Mouse (Mus musculus) macrophage (primary cell): Measurements from ENCODE around the gene Bend7. TPM values are rescaled to one million over a fixed set of nuclear protein-coding genes. Genes with fewer than 3 reads are reported as not detected.

Experiments used
- H3K27ac ChIP-seq: fragments of 350-480 bp; formaldehyde crosslinking; 2 replicates; pipeline ENCODE4 v1.9.0; 2021
- H3K36me3 ChIP-seq: fragments of 350-480 bp; formaldehyde crosslinking; 2 replicates; pipeline ENCODE4 v1.9.0; 2021; ENCODE audit errors: inconsistent target
- H3K4me3 ChIP-seq: fragments of 350-480 bp; formaldehyde crosslinking; 2 replicates; pipeline ENCODE4 v1.9.0; 2021; ENCODE audit errors: inconsistent target
- H3K79me2 ChIP-seq: fragments of 350-480 bp; formaldehyde crosslinking; 2 replicates; pipeline ENCODE4 v1.9.0; 2021; ENCODE audit errors: inconsistent target
- WGBS: methylation state at CpG from one replicate; pipeline ENCODE4 v1.1.7; 2026; ENCODE audit warnings: inconsistent platforms; ENCODE audit not compliant: missing documents; 5-methylcytosine and 5-hydroxymethylcytosine counted together
- polyA plus RNA-seq: library from polyadenylated mRNA; stranded (reverse); fragments of 250-400 nt; gene quantifications from 3 replicates; pipeline ENCODE4 v1.2.4, GENCODE M21; 2018; ENCODE audit warnings: inconsistent platforms

The Bend7 gene
- polyA plus RNA-seq, 1 experiment from 2014 or later = 0.49 TPM

DNA sequence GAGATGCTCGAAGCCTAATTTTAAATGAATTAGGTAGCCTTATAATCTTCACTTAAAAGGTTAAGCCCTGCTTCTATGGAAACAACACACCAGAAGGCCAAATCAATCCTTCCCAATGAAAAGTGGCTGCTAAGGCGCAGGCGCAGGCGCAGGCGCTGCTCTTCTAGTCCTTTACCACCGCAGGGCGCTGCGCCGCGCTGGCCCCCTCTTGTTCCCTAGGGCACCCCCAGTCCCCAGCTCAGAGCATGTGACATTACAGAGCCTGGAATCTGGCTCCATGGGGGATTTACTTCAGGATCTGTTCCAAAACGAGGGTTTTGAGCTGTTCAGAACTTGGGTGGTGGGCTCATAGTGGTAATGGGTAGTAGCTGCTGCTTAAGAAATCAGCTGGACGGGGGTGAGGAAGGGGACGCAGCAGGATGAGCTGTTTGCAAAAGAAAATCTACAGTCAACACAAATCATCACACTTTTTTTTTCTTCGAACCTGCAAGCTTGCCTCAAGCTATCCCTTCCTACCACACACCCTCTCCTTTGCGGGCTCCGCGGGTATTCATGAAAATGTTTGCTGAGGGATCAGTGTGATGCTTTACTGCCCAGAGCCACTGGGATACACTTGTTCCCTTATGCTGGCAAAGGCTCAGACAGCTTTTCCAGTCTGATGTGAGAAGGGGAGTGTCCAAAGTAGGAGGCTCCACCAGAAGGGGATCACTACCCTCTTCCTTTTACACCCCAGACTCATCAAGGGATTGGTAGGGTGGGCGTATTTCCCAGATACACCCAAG, 85.0 kb downstream of the Bend7 start:
- H3K4me3 ChIP-seq = no peak overlapping the region
- no peaks in the 10 kb centered on the region for H3K36me3 ChIP-seq
- 92% methylated on average over 14 of the region's 18 CpGs for WGBS
- H3K27ac ChIP-seq = no peak overlapping the region
- no peaks in the 10 kb centered on the region for H3K79me2 ChIP-seq

DNA sequence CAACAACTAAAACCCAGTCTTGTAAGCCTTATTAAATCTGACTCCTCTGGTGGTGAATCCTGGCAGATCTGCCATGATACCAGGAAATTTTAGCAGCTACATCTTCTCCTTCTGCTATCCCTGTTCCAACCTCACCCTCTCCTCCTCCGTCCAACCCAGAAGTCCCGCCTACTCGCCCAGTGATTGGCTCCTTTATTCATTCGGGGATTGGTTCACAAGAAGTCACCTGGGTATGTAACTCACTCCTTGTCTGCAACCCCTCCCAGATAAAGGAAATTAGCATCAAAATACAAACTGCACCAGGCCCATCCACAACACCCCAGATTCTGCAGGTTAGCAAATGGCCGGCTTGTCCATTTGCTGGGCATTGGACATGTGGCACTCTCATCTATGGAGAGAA, 98.7 kb downstream of the Bend7 start:
- Histone ChIP-seq H3K27ac (no peak overlapping the region), H3K79me2 (no peaks in the 10 kb centered on the region), H3K4me3 (no peak overlapping the region), H3K36me3 (no peaks in the 10 kb centered on the region)
- 93% methylated on average over 5 of the region's 5 CpGs for WGBS

DNA sequence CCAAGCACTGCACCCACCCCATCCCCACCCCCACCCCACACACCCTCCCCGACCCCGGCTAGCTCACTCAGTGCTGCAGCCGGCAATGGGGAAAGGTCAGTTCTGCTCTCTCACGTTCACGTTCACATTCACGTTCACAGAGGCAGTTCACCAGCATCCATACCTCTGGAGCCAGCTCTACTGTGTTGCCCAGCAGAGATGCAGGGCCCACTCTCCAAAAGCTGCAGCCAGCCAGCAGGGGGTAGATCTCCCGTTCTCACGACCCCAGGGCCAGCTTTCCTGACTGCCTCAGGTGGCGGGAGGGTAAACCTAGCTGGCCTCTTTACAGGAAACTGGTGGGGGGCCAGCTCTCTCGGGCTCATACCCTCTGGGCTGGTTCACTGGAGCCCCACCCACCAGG, 100.0 kb downstream of the Bend7 start:
- Histone ChIP-seq H3K27ac (no peak overlapping the region), H3K79me2 (no peaks in the 10 kb centered on the region), H3K36me3 (no peaks in the 10 kb centered on the region), H3K4me3 (no peak overlapping the region)
- 24% methylated on average over 10 of the region's 10 CpGs for WGBS

DNA sequence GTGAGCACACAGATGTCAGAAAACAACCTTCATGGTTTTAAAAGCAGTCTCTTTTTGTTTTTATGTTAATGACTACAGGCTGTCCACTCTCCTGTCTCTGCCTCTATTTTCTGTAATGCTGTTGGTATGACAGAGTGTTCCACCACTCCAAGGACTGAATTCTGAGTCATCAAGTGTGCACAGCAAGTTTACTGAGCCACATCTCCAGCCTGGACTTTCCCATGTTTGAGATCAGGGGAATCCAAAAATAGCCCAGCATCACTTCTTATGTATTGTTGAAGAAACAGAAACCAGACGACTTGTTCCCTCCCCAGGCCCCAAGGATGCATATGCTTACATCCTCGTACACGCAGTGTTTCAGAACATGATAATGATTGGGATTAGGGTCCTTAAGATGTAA, 102.6 kb downstream of the Bend7 start:
- no peaks in the 10 kb centered on the region for H3K79me2 ChIP-seq
- 81% methylated on average over 3 of the region's 3 CpGs for WGBS
- H3K4me3 ChIP-seq = no peak overlapping the region
- no peaks in the 10 kb centered on the region for H3K36me3 ChIP-seq
- H3K27ac ChIP-seq = no peak overlapping the region

DNA sequence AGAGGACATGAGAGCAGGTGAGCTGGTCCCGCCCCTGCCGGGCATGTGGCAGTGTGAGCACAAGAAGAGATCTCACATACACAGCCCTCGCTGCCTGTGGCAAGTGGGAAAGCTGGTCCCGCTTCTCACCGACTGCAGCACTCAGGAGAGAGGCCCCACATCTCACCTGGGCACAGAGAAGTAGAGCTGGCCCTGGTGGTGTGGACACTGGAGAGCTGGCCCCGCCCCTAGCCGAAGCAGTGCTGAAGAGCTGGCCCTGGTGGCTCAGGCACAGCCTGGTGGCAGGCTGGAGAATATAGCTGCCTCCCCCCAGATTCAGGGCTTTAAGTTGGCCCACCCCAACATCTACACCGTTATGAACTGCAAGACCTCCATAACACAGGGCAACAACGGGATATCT, 106.4 kb downstream of the Bend7 start:
- Histone ChIP-seq H3K79me2 (no peaks in the 10 kb centered on the region), H3K27ac (no peak overlapping the region), H3K4me3 (no peak overlapping the region), H3K36me3 (no peaks in the 10 kb centered on the region)
- WGBS = 88% methylated on average over 9 of the region's 9 CpGs

DNA sequence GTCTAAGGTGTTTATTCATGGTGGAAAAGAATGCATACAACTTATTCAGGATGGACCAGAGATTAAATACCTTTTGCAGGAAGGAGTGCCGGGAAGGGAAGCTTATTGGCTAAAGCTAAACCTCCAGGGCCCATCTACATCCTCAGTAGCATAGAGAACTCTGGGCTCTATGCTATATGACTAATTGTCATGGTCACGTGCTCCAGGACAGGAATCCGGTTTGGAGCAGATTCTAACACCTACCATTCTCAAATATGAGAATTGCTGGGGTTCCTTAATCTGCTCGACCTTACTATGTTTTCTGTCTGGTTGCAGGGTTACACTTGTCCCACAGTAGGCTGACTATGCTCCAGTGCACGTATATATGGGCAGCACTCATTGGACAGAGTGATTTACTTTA, 110.4 kb downstream of the Bend7 start:
- 89% methylated on average over 5 of the region's 5 CpGs for WGBS
- H3K79me2 ChIP-seq = no peaks in the 10 kb centered on the region
- H3K4me3 ChIP-seq = no peak overlapping the region

DNA sequence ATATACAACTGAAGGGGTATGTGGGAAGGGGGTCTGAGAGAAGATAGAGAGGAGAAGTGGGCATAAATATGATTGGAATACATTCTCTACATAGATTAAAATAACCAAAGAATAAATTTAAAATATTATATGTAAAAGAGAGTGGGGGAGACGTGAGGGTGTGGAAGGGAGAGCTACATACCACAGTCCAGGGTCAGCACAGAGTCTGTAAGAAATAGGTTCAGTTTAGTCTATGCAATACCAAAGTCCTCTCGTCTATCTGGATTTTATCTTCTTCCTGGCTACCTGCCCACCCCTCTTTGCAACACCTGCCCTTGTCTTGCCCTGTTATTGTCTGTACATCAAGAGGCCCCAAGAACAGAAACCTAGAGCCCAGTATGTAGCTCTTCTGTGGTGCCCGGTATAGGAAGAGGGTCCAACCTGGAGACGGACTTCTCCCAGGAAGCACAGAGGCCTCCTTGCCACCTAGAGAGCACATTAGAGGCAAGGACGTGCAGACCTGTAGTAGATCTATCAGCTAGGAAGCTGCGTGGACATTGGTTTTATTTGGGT, 110.9 kb downstream of the Bend7 start:
- no peak overlapping the region for H3K4me3 ChIP-seq
- WGBS = 94% methylated on average over 6 of the region's 6 CpGs
- no peaks in the 10 kb centered on the region for H3K36me3 ChIP-seq
- no peaks in the 10 kb centered on the region for H3K79me2 ChIP-seq
- H3K27ac ChIP-seq = no peak overlapping the region

More for the DNA sequence above, 110.4 kb downstream of the Bend7 start:
- no peak overlapping the region for H3K27ac ChIP-seq
- H3K36me3 ChIP-seq = no peaks in the 10 kb centered on the region

DNA sequence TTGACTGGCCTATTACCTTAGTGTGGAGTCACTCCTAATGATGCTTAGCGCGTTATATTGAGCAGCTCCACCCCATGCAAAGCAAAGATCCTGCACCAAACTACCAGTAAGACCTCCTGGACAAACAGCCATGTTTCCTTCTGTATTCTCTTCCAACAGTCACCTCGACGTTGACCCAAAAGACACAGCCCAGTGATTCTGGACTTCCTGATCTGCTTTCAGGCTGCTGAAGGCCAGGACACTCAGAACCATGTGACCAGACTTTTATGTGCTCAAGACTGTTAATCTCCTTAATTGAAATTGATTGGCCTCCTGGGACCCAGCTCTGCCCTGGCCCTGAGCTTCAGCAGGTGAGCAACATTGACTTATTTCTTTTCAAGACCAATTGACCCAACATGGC, 111.4 kb downstream of the Bend7 start:
- H3K79me2 ChIP-seq = no peaks in the 10 kb centered on the region
- WGBS = 83% methylated on average over 4 of the region's 4 CpGs
- H3K36me3 ChIP-seq = no peaks in the 10 kb centered on the region
- H3K4me3 ChIP-seq = no peak overlapping the region
- no peak overlapping the region for H3K27ac ChIP-seq

DNA sequence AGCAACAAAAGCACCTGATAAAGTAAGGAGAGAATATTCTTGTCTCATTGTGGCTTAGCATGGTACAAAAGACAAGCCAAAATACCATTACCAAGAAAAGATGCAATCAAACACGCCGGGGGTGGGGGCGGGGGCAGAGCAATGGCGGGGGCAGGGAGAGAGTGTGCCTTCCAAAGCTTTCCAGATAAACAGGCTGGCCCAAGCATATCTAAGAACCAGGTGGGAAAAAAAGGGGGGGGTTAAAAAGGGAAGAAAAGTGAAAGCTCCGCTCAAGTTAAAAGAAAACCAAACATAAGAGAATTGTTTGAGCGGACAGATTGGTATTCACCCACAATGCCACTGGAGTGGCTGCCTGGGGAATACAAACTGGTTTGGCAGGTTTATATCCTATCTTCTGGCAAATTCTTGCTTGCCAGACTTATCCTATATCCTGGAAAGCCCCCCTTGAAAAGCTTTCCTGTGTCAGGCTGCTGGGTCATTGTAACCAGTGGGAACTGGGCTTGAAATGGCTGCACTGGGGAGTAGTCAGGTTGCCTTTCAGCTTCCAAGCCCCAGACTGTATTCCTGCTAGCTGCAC, 111.9 kb downstream of the Bend7 start:
- Histone ChIP-seq H3K36me3 (no peaks in the 10 kb centered on the region), H3K79me2 (no peaks in the 10 kb centered on the region), H3K4me3 (no peak overlapping the region), H3K27ac (no peak overlapping the region)
- WGBS = 91% methylated on average over 5 of the region's 6 CpGs

DNA sequence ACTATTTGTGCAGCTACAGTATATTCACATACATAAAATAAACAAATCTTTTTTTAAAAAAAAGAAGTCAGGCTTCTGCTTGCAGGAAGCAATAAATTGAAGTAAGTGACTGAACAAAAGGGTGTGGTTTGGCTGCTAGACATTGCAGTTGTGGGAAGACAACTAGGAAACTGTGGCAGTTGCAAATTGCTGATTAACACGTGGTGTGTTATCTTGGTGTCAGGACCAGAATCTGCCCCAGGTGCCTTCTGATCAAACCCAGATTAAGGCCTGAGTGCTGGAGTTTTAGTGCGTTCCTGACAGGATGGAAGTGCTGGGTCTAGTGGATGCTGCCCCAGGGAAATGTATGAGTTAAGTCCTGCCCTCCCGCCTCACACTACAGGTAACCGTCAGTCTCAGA, 113.9 kb downstream of the Bend7 start:
- Histone ChIP-seq H3K79me2 (no peaks in the 10 kb centered on the region), H3K36me3 (no peaks in the 10 kb centered on the region), H3K27ac (no peak overlapping the region), H3K4me3 (no peak overlapping the region)
- 12% methylated on average over 4 of the region's 4 CpGs for WGBS

DNA sequence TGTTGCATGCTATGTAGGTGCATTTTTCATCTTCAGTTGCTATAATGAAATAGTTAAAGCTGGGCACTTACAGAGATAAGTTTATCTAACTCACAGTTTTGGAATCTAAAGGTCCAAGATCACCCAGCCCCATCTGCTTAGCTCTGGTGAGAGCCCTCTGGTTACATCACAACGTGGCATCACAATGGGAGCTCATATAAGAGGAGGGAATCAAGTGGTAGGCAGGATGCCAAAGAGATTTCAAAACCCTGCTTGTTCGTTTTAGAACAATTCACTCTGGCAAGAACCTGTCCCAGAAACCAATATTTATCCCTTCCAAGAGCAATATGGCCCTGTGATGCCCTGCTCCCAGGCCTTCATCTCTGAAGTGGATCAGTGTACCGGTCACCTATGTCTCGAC, 114.5 kb downstream of the Bend7 start:
- WGBS = 49% methylated on average over 4 of the region's 4 CpGs

DNA sequence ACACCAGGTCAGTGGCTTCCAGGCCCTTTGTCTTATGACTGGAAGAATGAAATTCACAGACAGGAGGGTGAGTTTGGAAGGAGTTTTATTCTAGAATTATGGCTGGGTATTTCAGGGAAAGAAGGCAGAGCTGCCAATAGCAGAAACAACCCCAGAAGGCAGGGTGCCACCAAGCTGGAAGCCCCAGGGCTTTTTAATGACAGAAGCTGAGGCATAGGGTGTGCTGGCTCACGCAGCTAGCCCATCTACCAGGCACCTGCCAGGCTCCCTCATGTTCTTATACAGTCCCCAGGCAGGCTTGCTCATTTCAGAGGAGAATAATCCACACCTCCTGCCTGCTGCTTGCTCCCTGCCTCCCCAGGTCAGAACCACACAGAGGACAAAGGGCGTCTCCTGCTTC, 131.8 kb downstream of the Bend7 start:
- H3K27ac ChIP-seq = no peak overlapping the region
- no peaks in the 10 kb centered on the region for H3K79me2 ChIP-seq
- WGBS = 90% methylated on average over 2 of the region's 2 CpGs
- no peak overlapping the region for H3K4me3 ChIP-seq
- H3K36me3 ChIP-seq = no peaks in the 10 kb centered on the region

More for the DNA sequence above, 114.5 kb downstream of the Bend7 start:
- Histone ChIP-seq H3K4me3 (no peak overlapping the region), H3K79me2 (no peaks in the 10 kb centered on the region), H3K27ac (no peak overlapping the region), H3K36me3 (no peaks in the 10 kb centered on the region)

Other genes with a start within 250 kb of the Bend7 start
- gene Prpf18, start 65.7 kb upstream of the Bend7 start, polyA plus RNA-seq = 18.9 to 24.3 TPM (median 23.8 TPM) in 3 replicates
- 15.6 to 16.6 TPM (median 16.2 TPM) in 3 replicates for gene Sephs1, start 163.7 kb downstream of the Bend7 start, polyA plus RNA-seq
- gene Phyh, start 201.2 kb downstream of the Bend7 start, polyA plus RNA-seq = 56.1 to 78.9 TPM (median 69.0 TPM) in 3 replicates